Mouse (Mus musculus) heart, embryonic 15.5 days (tissue): Measurements from ENCODE around the gene Gm21976. TPM values are rescaled to one million over a fixed set of nuclear protein-coding genes. Genes with fewer than 3 reads are reported as not detected.

Experiments used
- ATAC-seq: fragments of 200-750 bp; cut with Nextera tagmentation; replicated peaks from 2 replicates; pipeline ENCODE4 v1.8.0; 2017; ENCODE audit warnings: low read depth, moderate TSS enrichment; ENCODE audit not compliant: insufficient number of reproducible peaks, insufficient read depth, low FRiP score
- H3K27ac ChIP-seq: fragments of 300-500 bp; sonication (generic); 2 replicates; pipeline ENCODE4 v1.5.1; 2015; ENCODE audit warnings: mild to moderate bottlenecking, inconsistent platforms
- H3K27me3 ChIP-seq: fragments of 300-500 bp; sonication (generic); 2 replicates; pipeline ENCODE4 v1.6.1; 2015; ENCODE audit warnings: inconsistent platforms
- H3K36me3 ChIP-seq: fragments of 300-500 bp; sonication (generic); 2 replicates; pipeline ENCODE4 v1.6.1; 2015; ENCODE audit warnings: mild to moderate bottlenecking, inconsistent platforms
- H3K4me1 ChIP-seq: fragments of 300-500 bp; sonication (generic); replicated peaks from 2 replicates; pipeline ENCODE4 v1.6.1; 2015; ENCODE audit warnings: inconsistent platforms
- H3K4me2 ChIP-seq: fragments of 300-500 bp; sonication (generic); 2 replicates; pipeline ENCODE4 v1.6.1; 2015; ENCODE audit warnings: inconsistent platforms, mild to moderate bottlenecking, moderate library complexity
- H3K4me3 ChIP-seq: fragments of 300-500 bp; sonication (generic); 2 replicates; pipeline ENCODE4 v1.5.1; 2015; ENCODE audit warnings: mild to moderate bottlenecking, inconsistent platforms
- H3K9ac ChIP-seq: fragments of 300-500 bp; sonication (generic); 2 replicates; pipeline ENCODE4 v1.6.1; 2015; ENCODE audit warnings: mild to moderate bottlenecking, inconsistent platforms
- H3K9me3 ChIP-seq: fragments of 300-500 bp; sonication (generic); replicated peaks from 2 replicates; pipeline ENCODE4 v1.6.1; 2016; ENCODE audit warnings: inconsistent platforms
- WGBS: fragments of 180-500 bp; shearing (Covaris S2); methylation state at CpG from one replicate; pipeline ENCODE4 v1.1.7; 2015; ENCODE audit warnings: mixed read lengths; 5-methylcytosine and 5-hydroxymethylcytosine counted together
- polyA plus RNA-seq: library from polyadenylated mRNA; unstranded; fragments of >200 nt; fragmentation: Nextera tagmentation; extraction: Ambion mirVana; gene quantifications from 2 replicates; pipeline ENCODE4 v1.2.1, GENCODE M21; 2015

The Gm21976 gene
- polyA plus RNA-seq, 1 experiment from 2014 or later = not detected

DNA sequence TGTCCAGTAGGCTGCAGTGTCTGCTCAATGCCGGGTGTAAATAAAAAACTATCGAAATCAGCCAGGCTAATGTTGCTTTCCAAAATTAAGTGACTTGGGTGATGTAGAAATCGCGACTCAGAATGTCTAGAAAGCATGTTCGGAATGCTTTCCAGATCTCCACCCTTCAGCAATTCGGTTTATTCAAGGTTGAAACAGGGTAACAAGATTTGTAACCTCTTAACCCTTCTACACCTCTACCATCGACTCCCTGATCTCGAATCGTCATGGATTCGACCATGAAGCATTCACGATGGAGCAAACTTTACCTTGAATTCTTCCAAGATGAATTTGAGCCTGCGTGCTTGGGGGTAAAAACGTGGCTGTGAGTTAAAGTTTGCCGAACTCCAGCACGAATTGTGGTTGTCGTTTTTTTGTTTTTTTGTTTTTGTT, 37.6 kb downstream of the Gm21976 start:
- 3% methylated on average over 16 of the region's 16 CpGs for WGBS
- Histone ChIP-seq H3K4me2 (peak overlapping the region; percentile 77), H3K27me3 (no peaks in the 10 kb centered on the region), H3K4me3 (peak overlapping the region; percentile 97), H3K9ac (peak overlapping the region; percentile 99), H3K36me3 (peaks cover 6% of the 10 kb centered on the region), H3K9me3 (no peaks in the 10 kb centered on the region), H3K27ac (peak overlapping the region; percentile 92), H3K4me1 (peaks cover 13% of the 10 kb centered on the region)
- no peak for ATAC-seq

DNA sequence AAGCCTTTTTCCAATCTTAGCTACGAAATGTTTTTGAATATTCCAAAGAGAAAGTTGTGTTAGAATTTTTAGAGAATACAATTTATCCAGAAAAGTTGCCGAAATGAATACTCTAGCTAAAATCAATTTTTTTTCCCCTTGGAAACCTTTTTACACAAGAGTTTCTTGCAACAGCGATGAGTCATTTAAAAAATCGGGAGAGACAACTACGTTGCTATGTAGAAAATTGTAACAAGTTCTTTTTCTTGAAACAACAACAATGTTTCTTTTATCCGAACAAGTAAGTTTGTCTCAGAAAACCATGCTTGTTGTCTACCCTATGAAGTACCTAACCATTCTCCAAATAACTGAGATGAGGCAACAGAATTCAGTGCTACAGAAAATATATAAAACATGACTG, 38.2 kb downstream of the Gm21976 start:
- H3K27ac ChIP-seq = no peak overlapping the region
- no peak overlapping the region; the same call in 1 of the 2 replicates for H3K4me3 ChIP-seq
- no peak overlapping the region for H3K9ac ChIP-seq
- ATAC-seq = no peak
- 84% methylated on average over 6 of the region's 6 CpGs for WGBS
- peaks cover 13% of the 10 kb centered on the region for H3K4me1 ChIP-seq
- peaks cover 1% of the 10 kb centered on the region; the same call in 1 of the 2 replicates for H3K36me3 ChIP-seq
- peak overlapping the region; percentile 77; the same call in 1 of the 2 replicates for H3K4me2 ChIP-seq
- H3K9me3 ChIP-seq = no peaks in the 10 kb centered on the region
- H3K27me3 ChIP-seq = no peaks in the 10 kb centered on the region

- H3K36me3 ChIP-seq = no peaks in the 10 kb centered on the region
- H3K9ac ChIP-seq = no peak overlapping the region
- no peaks in the 10 kb centered on the region for H3K9me3 ChIP-seq
- no peaks in the 10 kb centered on the region for H3K4me1 ChIP-seq
- no peak overlapping the region for H3K4me3 ChIP-seq
- H3K27ac ChIP-seq = no peak overlapping the region
- no peak overlapping the region for H3K4me2 ChIP-seq
- no peaks in the 10 kb centered on the region for H3K27me3 ChIP-seq
- WGBS = 77% methylated on average over 11 of the region's 11 CpGs
- no peak for ATAC-seq
Observed at GRCm38 (mm10) chr13:98325034-98325433, 45.3 kb downstream of the Gm21976 start.

DNA sequence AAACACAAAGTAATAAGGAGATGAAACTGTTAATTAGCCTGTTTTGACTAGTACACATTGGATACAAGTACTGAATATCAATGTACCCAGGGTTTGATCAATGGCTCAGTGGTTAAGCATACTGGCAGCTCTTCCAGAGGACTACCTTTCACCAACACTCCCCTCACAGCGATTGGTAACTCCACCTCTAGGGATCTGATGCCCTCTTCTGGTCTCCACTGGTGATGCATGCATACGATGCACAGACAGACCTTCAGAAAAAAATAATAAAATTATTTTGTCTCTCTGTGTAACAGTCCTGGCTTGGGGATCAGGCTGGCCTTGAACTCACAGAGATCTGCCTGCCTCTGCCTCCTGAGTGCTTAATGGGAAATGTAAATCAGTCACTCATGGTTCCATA, 52.4 kb downstream of the Gm21976 start:
- 41% methylated on average over 2 of the region's 2 CpGs for WGBS
- ATAC-seq = no peak
- no peaks in the 10 kb centered on the region for H3K9me3 ChIP-seq
- H3K4me3 ChIP-seq = no peak overlapping the region
- H3K4me2 ChIP-seq = no peak overlapping the region
- no peak overlapping the region for H3K27ac ChIP-seq
- no peaks in the 10 kb centered on the region for H3K36me3 ChIP-seq
- no peak overlapping the region for H3K9ac ChIP-seq
- 0 out of 2 replicates have a peak, but pooled peaks cover 4% of the 10 kb centered on the region for H3K27me3 ChIP-seq
- no peaks in the 10 kb centered on the region for H3K4me1 ChIP-seq

DNA sequence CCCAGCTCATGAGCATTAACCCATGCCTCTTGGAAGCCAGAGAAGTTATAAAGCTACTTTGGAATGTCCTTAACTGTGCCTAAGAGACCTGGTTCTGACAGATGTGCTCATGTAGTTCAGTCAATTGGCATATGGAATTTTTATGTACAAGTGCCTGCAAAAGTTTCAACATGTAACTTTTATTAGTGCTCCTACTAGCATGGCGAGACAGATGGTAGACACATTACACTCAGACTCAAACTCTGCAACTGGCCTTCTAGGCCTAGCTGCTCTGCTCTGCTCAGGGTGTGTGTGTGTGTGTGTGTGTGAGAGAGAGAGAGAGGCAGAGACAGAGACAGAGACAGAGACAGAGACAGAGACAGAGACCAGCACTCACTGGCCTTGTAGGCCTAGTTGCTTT, 56.5 kb downstream of the Gm21976 start:
- no peak overlapping the region for H3K4me3 ChIP-seq
- no peaks in the 10 kb centered on the region for H3K4me1 ChIP-seq
- H3K4me2 ChIP-seq = no peak overlapping the region
- ATAC-seq = no peak
- no peaks in the 10 kb centered on the region for H3K36me3 ChIP-seq
- no peaks in the 10 kb centered on the region for H3K9me3 ChIP-seq
- H3K27me3 ChIP-seq = 0 out of 2 replicates have a peak, but pooled peaks cover 7% of the 10 kb centered on the region
- H3K27ac ChIP-seq = no peak overlapping the region
- H3K9ac ChIP-seq = no peak overlapping the region
- 81% methylated on average over 1 of the region's 1 CpGs for WGBS

GRCm38 (mm10) chr13:98340506-98340905, 60.8 kb downstream of the Gm21976 start:
- no peaks in the 10 kb centered on the region for H3K4me1 ChIP-seq
- H3K9ac ChIP-seq = no peak overlapping the region
- H3K27me3 ChIP-seq = peaks cover 13% of the 10 kb centered on the region
- WGBS = 67% methylated on average over 5 of the region's 5 CpGs
- no peak overlapping the region for H3K4me3 ChIP-seq
- no peaks in the 10 kb centered on the region for H3K9me3 ChIP-seq
- H3K4me2 ChIP-seq = no peak overlapping the region
- H3K27ac ChIP-seq = no peak overlapping the region
- no peaks in the 10 kb centered on the region for H3K36me3 ChIP-seq
- ATAC-seq = no peak

GRCm38 (mm10) chr13:98349491-98349890, 69.8 kb downstream of the Gm21976 start:
- no peaks in the 10 kb centered on the region for H3K36me3 ChIP-seq
- H3K9ac ChIP-seq = no peak overlapping the region
- no peaks in the 10 kb centered on the region for H3K9me3 ChIP-seq
- no peak overlapping the region for H3K27ac ChIP-seq
- no peak overlapping the region for H3K4me2 ChIP-seq
- 76% methylated on average over 4 of the region's 4 CpGs for WGBS
- no peak for ATAC-seq
- H3K4me1 ChIP-seq = peaks cover 9% of the 10 kb centered on the region
- H3K27me3 ChIP-seq = peaks cover 85% of the 10 kb centered on the region
- no peak overlapping the region for H3K4me3 ChIP-seq

DNA sequence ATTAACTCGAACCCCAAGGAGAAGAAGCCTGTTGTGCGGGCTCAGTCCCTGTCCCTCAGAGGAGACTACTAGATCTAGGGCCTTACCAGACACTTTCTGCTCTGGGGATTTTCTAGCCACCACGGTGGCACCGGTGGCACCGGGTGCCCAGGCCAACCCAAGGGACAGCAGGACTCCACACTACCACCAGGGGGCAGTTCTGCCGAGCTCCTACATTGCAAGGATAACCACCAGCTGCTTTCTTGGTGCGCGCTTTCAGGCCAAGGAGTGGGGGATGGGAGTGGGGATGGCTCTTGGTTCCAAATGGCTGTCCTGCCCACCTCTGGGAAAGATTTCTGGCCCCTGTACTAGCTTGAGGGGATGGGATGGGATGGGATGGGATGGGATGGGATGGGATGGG, 71.8 kb downstream of the Gm21976 start:
- Histone ChIP-seq H3K27me3 (peaks cover 88% of the 10 kb centered on the region), H3K4me1 (peaks cover 24% of the 10 kb centered on the region), H3K9ac (no peak overlapping the region), H3K4me3 (no peak overlapping the region), H3K4me2 (no peak overlapping the region), H3K27ac (no peak overlapping the region), H3K36me3 (no peaks in the 10 kb centered on the region), H3K9me3 (no peaks in the 10 kb centered on the region)
- 9% methylated on average over 8 of the region's 8 CpGs for WGBS
- no peak for ATAC-seq

- Histone ChIP-seq H3K36me3 (no peaks in the 10 kb centered on the region), H3K4me2 (no peak overlapping the region), H3K4me3 (no peak overlapping the region), H3K4me1 (peaks cover 24% of the 10 kb centered on the region), H3K9me3 (no peaks in the 10 kb centered on the region), H3K9ac (no peak overlapping the region), H3K27ac (no peak overlapping the region), H3K27me3 (peaks cover 91% of the 10 kb centered on the region)
- 15% methylated on average over 14 of the region's 14 CpGs for WGBS
- no peak for ATAC-seq
Observed at GRCm38 (mm10) chr13:98352381-98352975, 72.8 kb downstream of the Gm21976 start.

- ATAC-seq = no peak
- peak overlapping the region; percentile 90 for H3K4me2 ChIP-seq
- H3K9ac ChIP-seq = no peak overlapping the region
- H3K4me1 ChIP-seq = peaks cover 24% of the 10 kb centered on the region
- no peaks in the 10 kb centered on the region for H3K36me3 ChIP-seq
- 2% methylated on average over 13 of the region's 13 CpGs for WGBS
- H3K27ac ChIP-seq = no peak overlapping the region
- peaks cover 95% of the 10 kb centered on the region for H3K27me3 ChIP-seq
- H3K4me3 ChIP-seq = peak overlapping the region; percentile 53
- H3K9me3 ChIP-seq = no peaks in the 10 kb centered on the region
Observed at GRCm38 (mm10) chr13:98353709-98354089, 74.0 kb downstream of the Gm21976 start.

DNA sequence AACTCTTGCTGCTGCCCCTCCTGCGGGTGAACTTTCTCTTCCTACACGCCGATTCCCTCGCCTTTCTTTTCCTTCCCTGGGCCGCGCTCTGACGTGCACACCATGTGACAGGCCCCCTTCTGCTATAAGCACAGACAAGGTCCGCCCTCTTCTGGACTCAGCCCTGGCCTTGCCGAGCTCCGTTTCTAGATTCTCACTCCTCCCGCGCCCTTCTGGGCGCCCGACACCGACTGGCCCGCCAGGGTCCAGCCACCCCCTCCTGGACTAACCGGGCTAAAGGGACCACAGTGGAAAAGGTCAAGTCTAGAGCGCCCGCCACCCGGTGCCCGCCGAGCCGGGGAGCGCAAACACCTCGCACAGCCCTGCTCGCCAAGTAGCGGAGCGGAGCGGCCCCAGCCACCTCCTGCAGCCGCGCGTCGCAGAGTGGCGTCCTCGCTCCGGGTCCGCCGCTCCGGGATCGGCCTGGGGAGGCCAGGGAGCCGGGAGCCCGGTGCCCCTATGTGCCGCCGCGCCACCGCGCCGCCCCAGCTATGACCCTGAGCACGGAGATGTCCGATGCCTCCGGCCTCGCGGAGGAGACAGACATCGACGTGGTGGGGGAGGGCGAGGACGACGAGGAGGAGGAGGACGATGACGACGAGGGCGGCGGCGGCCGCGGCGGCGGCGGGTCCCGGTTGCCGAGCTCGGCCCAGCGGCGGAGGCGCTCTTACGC, 74.6 kb downstream of the Gm21976 start, which contains the start of gene Foxd1:
Gene Foxd1, plus strand, starts transcription at position 153 of the 712 bp plus-strand sequence.
- WGBS = under 1% methylated on average over 73 of the region's 76 CpGs

More for the DNA sequence above, 74.6 kb downstream of the Gm21976 start, which contains the start of gene Foxd1:
- H3K4me1 ChIP-seq = peaks cover 24% of the 10 kb centered on the region
- peak; percentile 78 for ATAC-seq
- peak within 1 kb of the TSS; percentile 33 for H3K9ac ChIP-seq
- H3K4me3 ChIP-seq = peak within 1 kb of the TSS; percentile 53
- H3K27ac ChIP-seq = no peak within 1 kb of the TSS
- peak within 1 kb of the TSS; percentile 90 for H3K4me2 ChIP-seq
- no peaks in the 10 kb centered on the region for H3K36me3 ChIP-seq
- H3K27me3 ChIP-seq = peaks cover 95% of the 10 kb centered on the region
- H3K9me3 ChIP-seq = no peaks in the 10 kb centered on the region
